Mouse (Mus musculus): Measurements from ENCODE around the gene Chtop. TPM values are rescaled to one million over a fixed set of nuclear protein-coding genes. Genes with fewer than 3 reads are reported as not detected.
A peak's percentile ranks its signal among the peaks of the same experiment; 100 is the strongest.

Gene Chtop
- polyA plus RNA-seq, 1 experiment from 2014 or later, result 161 TPM

DNA sequence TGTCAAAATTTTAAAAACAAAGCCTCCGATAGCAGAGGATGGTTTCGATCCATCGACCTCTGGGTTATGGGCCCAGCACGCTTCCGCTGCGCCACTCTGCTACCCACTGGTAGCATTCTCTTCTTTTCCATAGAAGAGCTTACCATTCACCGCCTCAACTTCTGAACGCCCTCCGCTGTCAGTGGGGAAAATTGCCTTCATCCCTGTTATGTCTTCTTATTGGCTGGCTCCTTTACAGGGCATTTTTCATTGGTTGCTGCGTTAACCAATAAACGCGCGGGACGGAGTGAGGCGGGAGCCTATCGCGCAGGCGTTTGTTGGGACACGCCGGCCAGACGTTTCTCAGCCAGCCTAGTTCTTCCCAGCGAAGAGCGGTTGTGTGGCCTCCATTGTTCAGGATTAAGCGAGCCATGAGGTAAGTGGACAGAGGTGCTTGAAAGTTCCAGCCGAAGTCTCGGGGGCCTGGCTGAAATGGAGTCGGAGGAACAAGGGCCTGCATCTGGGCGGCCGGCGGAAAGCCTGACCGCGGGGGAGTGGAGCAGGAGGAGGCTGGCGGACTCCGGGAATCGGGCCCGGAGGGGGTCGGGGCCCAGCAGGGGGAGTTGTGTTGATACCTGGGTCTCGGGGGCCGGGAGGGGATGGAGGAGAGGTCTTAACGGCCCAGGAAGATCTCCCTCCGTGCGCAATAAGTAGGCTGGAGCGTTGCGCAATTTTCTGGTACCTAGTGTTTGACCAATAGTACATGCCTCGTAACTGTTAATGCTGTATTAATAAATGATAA, 33.3 kb downstream of the Chtop start, which contains the start of gene Ilf2:
Ilf2 (plus strand) TSS at position 296 of the 781 bp plus-strand sequence.
- no peaks in the 10 kb centered on the region for H3K27me3 ChIP-seq (replicated peaks; ENCODE audit: control insufficient read depth, insufficient read depth, low read length)
- peak within 1 kb of the TSS; percentile 87 for H3K27ac ChIP-seq (ENCODE audit: low read depth, low read length)
- ATAC-seq, result peak; percentile 99
- H3K36me3 ChIP-seq (ENCODE audit: control insufficient read depth, insufficient read depth, low read length), result peaks cover 10% of the 10 kb centered on the region; the same call in 1 of the 2 replicates
- no peaks in the 10 kb centered on the region for H3K9me3 ChIP-seq (ENCODE audit: control insufficient read depth, low read length)
- peak within 1 kb of the TSS; percentile 82 for H3K4me2 ChIP-seq (ENCODE audit: low read length)
- peak within 1 kb of the TSS; percentile 91 for H3K9ac ChIP-seq (ENCODE audit: low read depth, low read length)
- H3K4me3 ChIP-seq (ENCODE audit: low read length), result peak within 1 kb of the TSS; percentile 70
- peaks cover 11% of the 10 kb centered on the region for H3K4me1 ChIP-seq (ENCODE audit: control insufficient read depth, insufficient read depth, low read depth, low read length)
- under 1% methylated on average over 44 of the region's 45 CpGs for WGBS

DNA sequence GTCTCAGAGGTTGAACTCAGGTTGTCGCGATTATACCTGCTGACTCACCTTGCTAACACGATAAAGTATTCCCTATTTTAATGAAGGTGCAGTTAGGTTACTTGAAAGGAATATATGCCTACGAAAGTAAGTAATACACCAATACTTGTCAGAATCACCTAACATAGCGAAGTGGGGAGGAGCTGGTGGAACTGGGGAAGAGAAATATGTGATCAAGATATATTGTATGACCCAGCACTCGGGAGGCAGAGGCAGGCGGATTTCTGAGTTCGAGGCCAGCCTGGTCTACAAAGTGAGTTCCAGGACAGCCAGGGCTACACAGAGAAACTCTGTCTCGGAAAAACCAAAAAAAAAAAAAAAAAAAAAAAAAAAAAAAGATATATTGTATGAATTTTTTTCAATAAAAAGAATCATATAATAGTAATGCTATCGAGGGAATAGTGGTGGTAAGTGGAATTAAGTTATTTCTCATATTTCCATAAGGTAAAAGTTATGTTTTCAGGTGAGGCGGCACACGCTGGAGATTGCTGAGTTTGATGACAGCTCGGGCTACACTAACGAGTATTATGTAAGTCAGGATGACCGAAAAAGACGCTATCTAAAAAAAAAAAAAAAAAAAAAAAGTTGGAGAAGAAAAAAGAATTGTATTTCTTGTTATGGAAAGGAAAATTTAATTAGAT, 34.0 kb downstream of the Chtop start:
- no peaks in the 10 kb centered on the region for H3K9me3 ChIP-seq (ENCODE audit: control insufficient read depth, low read length)
- H3K27ac ChIP-seq (ENCODE audit: low read depth, low read length), result no peak overlapping the region
- WGBS, result 41% methylated on average over 15 of the region's 16 CpGs
- H3K9ac ChIP-seq (ENCODE audit: low read depth, low read length), result no peak overlapping the region
- H3K4me2 ChIP-seq (ENCODE audit: low read length), result peak overlapping the region; percentile 51
- peak overlapping the region; percentile 42 for H3K4me3 ChIP-seq (ENCODE audit: low read length)
- peak; percentile 41 for ATAC-seq
- H3K27me3 ChIP-seq (replicated peaks; ENCODE audit: control insufficient read depth, insufficient read depth, low read length), result no peaks in the 10 kb centered on the region
- H3K36me3 ChIP-seq (ENCODE audit: control insufficient read depth, insufficient read depth, low read length), result 0 out of 2 replicates have a peak, but pooled peaks cover 6% of the 10 kb centered on the region
- peaks cover 11% of the 10 kb centered on the region for H3K4me1 ChIP-seq (ENCODE audit: control insufficient read depth, insufficient read depth, low read depth, low read length)

DNA sequence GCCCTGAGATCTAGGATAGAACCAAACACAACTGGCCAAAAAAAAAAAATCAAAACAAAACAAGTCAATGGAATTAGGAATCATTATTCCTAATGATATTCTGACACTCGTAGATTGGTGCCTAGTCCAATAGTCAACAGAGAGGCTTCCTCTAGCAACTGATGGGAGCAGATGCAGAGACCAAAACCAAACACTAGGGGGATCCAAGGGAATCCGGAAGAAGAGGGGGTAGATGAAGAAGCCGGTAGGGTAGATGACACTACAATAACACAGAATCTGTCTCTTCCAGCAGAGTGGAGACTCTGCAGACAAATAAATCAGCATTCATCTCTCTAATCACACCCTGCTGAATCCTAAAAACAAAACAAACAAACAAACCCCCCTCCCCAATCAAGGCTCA, 37.1 kb downstream of the Chtop start:
- Histone ChIP-seq H3K9ac (ENCODE audit: low read depth, low read length) (no peak overlapping the region), H3K27me3 (replicated peaks; ENCODE audit: control insufficient read depth, insufficient read depth, low read length) (no peaks in the 10 kb centered on the region; the same call in 1 of the 2 replicates), H3K4me2 (ENCODE audit: low read length) (no peak overlapping the region), H3K27ac (ENCODE audit: low read depth, low read length) (no peak overlapping the region), H3K36me3 (ENCODE audit: control insufficient read depth, insufficient read depth, low read length) (no peaks in the 10 kb centered on the region), H3K4me3 (ENCODE audit: low read length) (no peak overlapping the region), H3K9me3 (ENCODE audit: control insufficient read depth, low read length) (no peaks in the 10 kb centered on the region), H3K4me1 (ENCODE audit: control insufficient read depth, insufficient read depth, low read depth, low read length) (peaks cover 5% of the 10 kb centered on the region)
- WGBS, result 29% methylated on average over 3 of the region's 3 CpGs
- ATAC-seq, result no peak

DNA sequence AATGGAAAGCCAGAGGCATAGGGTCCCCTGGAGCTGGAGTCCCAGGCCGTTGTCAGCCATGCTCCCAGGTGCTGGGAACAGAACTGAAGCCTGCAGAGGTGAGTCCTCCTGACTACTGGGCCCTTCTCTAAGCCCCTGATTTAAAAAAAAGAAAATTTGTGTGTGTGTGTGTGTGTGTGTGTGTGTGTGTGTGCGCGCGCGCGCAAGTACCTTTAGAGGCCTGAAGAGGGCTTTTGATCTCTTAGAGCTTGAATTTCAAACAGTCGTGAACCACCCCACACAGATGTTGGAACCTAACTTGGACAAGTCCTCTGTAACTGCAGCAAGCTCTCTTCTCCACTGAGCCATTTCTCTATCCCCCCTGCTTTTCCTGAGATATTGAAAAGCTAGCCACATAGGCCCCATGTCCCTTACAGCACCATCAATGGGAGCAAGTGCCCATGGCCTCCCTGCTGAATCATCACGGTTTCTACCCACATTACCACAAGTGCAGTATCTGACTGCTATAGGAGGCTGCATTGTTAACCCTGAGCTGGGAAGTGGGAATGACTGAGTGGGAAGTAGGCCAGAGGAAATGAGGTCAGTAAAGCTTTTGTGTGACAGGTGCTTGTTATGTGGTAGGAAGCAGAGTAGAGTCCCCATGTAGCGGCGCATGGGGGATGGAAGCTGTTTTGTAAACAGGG, 41.5 kb downstream of the Chtop start:
- Histone ChIP-seq H3K27me3 (replicated peaks; ENCODE audit: control insufficient read depth, insufficient read depth, low read length) (peaks cover 28% of the 10 kb centered on the region), H3K4me1 (ENCODE audit: control insufficient read depth, insufficient read depth, low read depth, low read length) (peaks cover 10% of the 10 kb centered on the region), H3K4me2 (ENCODE audit: low read length) (no peak overlapping the region), H3K27ac (ENCODE audit: low read depth, low read length) (no peak overlapping the region), H3K4me3 (ENCODE audit: low read length) (no peak overlapping the region), H3K36me3 (ENCODE audit: control insufficient read depth, insufficient read depth, low read length) (no peaks in the 10 kb centered on the region), H3K9ac (ENCODE audit: low read depth, low read length) (no peak overlapping the region), H3K9me3 (ENCODE audit: control insufficient read depth, low read length) (0 out of 2 replicates have a peak, but pooled peaks cover 2% of the 10 kb centered on the region)
- no peak for ATAC-seq
- 92% methylated on average over 10 of the region's 10 CpGs for WGBS

DNA sequence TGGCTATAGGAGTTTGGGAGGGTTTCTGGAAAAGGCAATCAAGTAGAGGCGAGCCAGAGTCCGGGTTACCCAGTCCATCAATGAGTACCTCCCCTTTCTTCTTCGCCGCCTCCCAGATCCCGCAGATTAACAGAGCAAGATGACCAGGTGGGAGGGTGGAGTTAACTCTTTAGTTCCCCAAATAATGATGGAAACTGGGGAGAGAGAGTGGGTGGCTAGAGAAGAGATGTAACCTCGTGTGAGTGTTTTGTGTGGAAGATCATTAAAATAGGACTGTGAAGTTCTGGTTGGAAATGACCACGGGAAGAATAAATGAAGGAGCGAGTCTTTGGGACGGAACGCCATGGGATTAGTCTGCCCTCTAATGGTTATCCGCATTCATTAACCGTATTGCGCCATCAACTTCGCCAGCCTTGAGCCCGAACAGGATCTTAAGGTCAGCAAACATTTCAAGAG, 43.0 kb downstream of the Chtop start:
- WGBS, result 0% methylated on average over 15 of the region's 15 CpGs
- Histone ChIP-seq H3K9me3 (ENCODE audit: control insufficient read depth, low read length) (0 out of 2 replicates have a peak, but pooled peaks cover 2% of the 10 kb centered on the region), H3K27me3 (replicated peaks; ENCODE audit: control insufficient read depth, insufficient read depth, low read length) (peaks cover 33% of the 10 kb centered on the region), H3K36me3 (ENCODE audit: control insufficient read depth, insufficient read depth, low read length) (no peaks in the 10 kb centered on the region), H3K4me1 (ENCODE audit: control insufficient read depth, insufficient read depth, low read depth, low read length) (peaks cover 10% of the 10 kb centered on the region), H3K4me2 (ENCODE audit: low read length) (peak overlapping the region; percentile 94), H3K27ac (ENCODE audit: low read depth, low read length) (no peak overlapping the region), H3K4me3 (ENCODE audit: low read length) (peak overlapping the region; percentile 58), H3K9ac (ENCODE audit: low read depth, low read length) (peak overlapping the region; percentile 65)
- ATAC-seq, result peak; percentile 53

DNA sequence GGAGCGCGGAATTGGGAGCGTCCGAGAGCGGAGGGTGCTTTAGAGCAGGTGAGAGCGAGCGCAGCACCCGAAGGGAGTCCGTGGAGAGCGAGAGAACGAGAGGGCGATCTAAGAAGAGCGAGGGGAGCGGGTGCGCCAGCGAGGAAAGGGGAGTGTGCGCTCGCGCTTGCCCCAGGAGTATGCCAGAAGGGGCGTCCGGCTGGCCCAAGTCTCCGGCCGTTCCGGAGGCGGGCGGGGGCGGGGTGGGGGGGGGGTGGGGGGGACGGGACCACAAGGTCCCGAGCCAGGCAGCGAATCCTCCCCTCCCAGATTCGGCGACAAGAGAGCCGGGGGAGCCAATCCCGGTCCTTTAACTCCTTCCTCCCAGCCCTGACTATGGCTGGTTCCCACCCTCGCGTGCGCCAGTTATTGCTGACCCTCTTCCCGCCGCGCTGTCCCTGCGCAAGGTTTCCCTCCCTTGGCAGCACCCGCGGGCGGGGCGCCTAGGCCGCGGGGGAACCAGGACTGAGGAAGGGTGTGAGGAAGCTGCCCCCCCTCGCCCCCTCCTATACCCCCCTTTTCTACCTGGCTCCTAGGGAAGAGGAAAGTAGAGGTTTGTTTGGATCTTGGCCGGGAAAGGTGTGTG, 43.5 kb downstream of the Chtop start, which contains the start of gene Npr1:
Npr1 (minus strand) TSS at position 181 of the 625 bp plus-strand sequence.
- ATAC-seq, result peak; percentile 71
- 0% methylated on average over 16 of the region's 49 CpGs for WGBS
- H3K27me3 ChIP-seq (replicated peaks; ENCODE audit: control insufficient read depth, insufficient read depth, low read length), result peaks cover 33% of the 10 kb centered on the region
- H3K4me1 ChIP-seq (ENCODE audit: control insufficient read depth, insufficient read depth, low read depth, low read length), result peaks cover 10% of the 10 kb centered on the region
- peak within 1 kb of the TSS; percentile 58 for H3K4me3 ChIP-seq (ENCODE audit: low read length)
- H3K9ac ChIP-seq (ENCODE audit: low read depth, low read length), result peak within 1 kb of the TSS; percentile 65
- H3K9me3 ChIP-seq (ENCODE audit: control insufficient read depth, low read length), result 0 out of 2 replicates have a peak, but pooled peaks cover 2% of the 10 kb centered on the region
- H3K36me3 ChIP-seq (ENCODE audit: control insufficient read depth, insufficient read depth, low read length), result no peaks in the 10 kb centered on the region
- peak within 1 kb of the TSS; percentile 94 for H3K4me2 ChIP-seq (ENCODE audit: low read length)
- no peak within 1 kb of the TSS; the same call in 1 of the 2 replicates for H3K27ac ChIP-seq (ENCODE audit: low read depth, low read length)

DNA sequence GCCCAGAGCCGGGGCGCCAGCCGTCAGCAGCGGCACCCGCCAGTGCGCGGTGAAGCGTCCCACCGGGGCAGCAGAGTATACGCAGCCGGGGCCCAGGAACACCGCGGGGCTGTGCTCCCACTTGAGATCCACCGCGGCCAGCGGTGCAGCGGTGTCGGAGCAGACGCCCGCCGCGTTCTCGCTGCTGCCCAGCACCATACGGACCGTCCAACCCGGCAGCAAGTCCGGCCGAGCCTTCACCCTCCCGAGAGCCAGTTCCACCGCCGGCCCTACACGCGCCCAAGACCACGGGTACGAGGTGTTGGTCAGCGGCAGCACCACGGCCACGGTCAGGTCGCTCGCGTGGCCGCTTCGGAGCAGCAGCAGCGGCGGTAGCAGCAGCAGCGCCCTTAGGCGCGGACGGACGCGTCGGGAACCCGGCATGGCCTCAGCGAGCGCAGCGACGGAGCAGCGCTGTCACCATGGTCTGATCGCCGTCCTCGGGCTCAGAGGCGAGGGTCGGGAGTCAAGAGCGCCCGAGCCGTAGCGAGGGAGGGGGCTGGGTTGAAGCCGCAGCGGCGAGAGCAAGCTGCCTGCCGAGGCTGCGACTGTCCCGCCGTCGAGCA, 44.1 kb downstream of the Chtop start:
- no peaks in the 10 kb centered on the region for H3K36me3 ChIP-seq (ENCODE audit: control insufficient read depth, insufficient read depth, low read length)
- H3K4me3 ChIP-seq (ENCODE audit: low read length), result peak overlapping the region; percentile 58
- H3K9ac ChIP-seq (ENCODE audit: low read depth, low read length), result peak overlapping the region; percentile 65
- under 1% methylated on average over 75 of the region's 75 CpGs for WGBS
- H3K4me1 ChIP-seq (ENCODE audit: control insufficient read depth, insufficient read depth, low read depth, low read length), result peaks cover 10% of the 10 kb centered on the region
- peaks cover 33% of the 10 kb centered on the region for H3K27me3 ChIP-seq (replicated peaks; ENCODE audit: control insufficient read depth, insufficient read depth, low read length)
- H3K27ac ChIP-seq (ENCODE audit: low read depth, low read length), result no peak overlapping the region; the same call in 1 of the 2 replicates
- H3K4me2 ChIP-seq (ENCODE audit: low read length), result peak overlapping the region; percentile 94
- H3K9me3 ChIP-seq (ENCODE audit: control insufficient read depth, low read length), result 0 out of 2 replicates have a peak, but pooled peaks cover 2% of the 10 kb centered on the region
- peak; percentile 57 for ATAC-seq

DNA sequence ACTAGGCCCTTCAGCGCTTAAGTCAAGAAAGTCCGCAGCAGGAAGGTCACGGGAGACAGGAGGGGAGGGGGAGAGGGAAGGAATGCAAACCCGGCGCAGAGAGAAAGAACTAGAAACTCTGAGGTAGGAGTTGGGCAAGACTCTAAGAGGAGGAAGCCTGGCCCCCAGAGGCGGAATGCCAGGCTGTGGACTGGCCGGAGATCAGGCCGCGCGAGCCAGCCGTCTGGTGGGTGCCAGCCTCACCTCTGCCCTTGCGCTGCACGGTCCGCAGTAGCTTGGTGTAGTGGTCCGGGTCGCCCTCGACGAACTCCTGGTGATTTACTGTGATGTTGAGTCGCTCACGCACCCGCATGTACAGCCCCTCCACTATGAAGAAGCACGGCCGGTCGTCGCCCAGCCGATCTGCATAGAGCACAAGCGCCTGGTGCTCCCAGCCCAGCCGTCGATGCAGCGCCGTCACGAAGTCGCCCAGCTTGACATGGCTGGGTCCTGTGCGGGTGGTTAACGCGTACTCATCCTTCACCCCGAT, 44.7 kb downstream of the Chtop start:
- peak overlapping the region; percentile 65 for H3K9ac ChIP-seq (ENCODE audit: low read depth, low read length)
- ATAC-seq, result no peak; the same call in 1 of the 2 replicates

More for the DNA sequence above, 44.7 kb downstream of the Chtop start:
- Histone ChIP-seq H3K4me1 (ENCODE audit: control insufficient read depth, insufficient read depth, low read depth, low read length) (peaks cover 10% of the 10 kb centered on the region), H3K36me3 (ENCODE audit: control insufficient read depth, insufficient read depth, low read length) (no peaks in the 10 kb centered on the region), H3K4me3 (ENCODE audit: low read length) (peak overlapping the region; percentile 58), H3K27me3 (replicated peaks; ENCODE audit: control insufficient read depth, insufficient read depth, low read length) (peaks cover 33% of the 10 kb centered on the region), H3K27ac (ENCODE audit: low read depth, low read length) (no peak overlapping the region), H3K9me3 (ENCODE audit: control insufficient read depth, low read length) (0 out of 2 replicates have a peak, but pooled peaks cover 2% of the 10 kb centered on the region), H3K4me2 (ENCODE audit: low read length) (peak overlapping the region; percentile 94)
- WGBS, result 11% methylated on average over 36 of the region's 37 CpGs

All from hindbrain, embryonic 16.5 days (tissue).